Mouse (Mus musculus) kidney, adult 2 months (tissue): ENCODE data around the gene Abcb4.

ENCODE experiments used
- CTCF ChIP-seq: fragments of 200-500 bp; conservative IDR thresholded peaks from 2 replicates; pipeline ENCODE4 v1.5.1; 2011; ENCODE audit warnings: low read depth, mild to moderate bottlenecking, control low read depth, low read length, moderate library complexity, mixed read lengths; ENCODE audit not compliant: insufficient read depth, insufficient read length
- POLR2A ChIP-seq: fragments of 200-500 bp; IDR thresholded peaks from one replicate; pipeline ENCODE4 v1.6.1; 2011; ENCODE audit warnings: low read depth, low read length, control low read depth

GRCm38 (mm10) chr5:8893300-8894103 lies at the start of gene Abcb4:
- no peak for TF ChIP-seq POLR2A
- TF ChIP-seq CTCF = 0 out of 2 replicates have a peak, but pooled peaks have one; percentile 26
